25 mouse cellular contexts compared by ENCODE assay signal in genomic region chr10:74789987-74790386, GRCm38 (mm10).
A peak's percentile ranks its signal among the peaks of the same experiment; 100 is the strongest.
DNase-seq lines count a peak whose midpoint lies in the region; ATAC-seq and TF ChIP-seq lines count a peak whose summit lies in the region.
"Had no signal": no experiment of that assay in that cellular context is flagged by ENCODE, and none has a peak within 500 bp of the region (broad histone marks: within the 10 kb centered on the region; RNA-seq: fewer than 3 reads in every experiment).

No protein-coding gene starts in this region.

- 68% methylated on average over 3 of the region's 3 CpGs for WGBS in heart, embryonic 10.5 days
- WGBS in lung, postnatal 0 days, result 48% methylated on average over 3 of the region's 3 CpGs

- no peaks in the 10 kb centered on the region for H3K4me1 ChIP-seq in CH12.LX (ENCODE audit: control insufficient read depth in 1 of 2, insufficient read depth in 2 of 2)
- no peaks in the 10 kb centered on the region for H3K4me1 ChIP-seq in ES-E14 (ENCODE audit: control insufficient read depth in 2 of 2, insufficient read depth in 2 of 2, low read length in 2 of 2, poor library complexity in 1 of 2)
- no peaks in the 10 kb centered on the region for H3K4me1 ChIP-seq in heart, embryonic 10.5 days
- H3K4me1 ChIP-seq in lung, postnatal 0 days (ENCODE audit: insufficient read depth, low read depth, low read length), result no peaks in the 10 kb centered on the region

- no peak for TF ChIP-seq POLR2A in CH12.LX (IDR thresholded peaks at IDR 0.05; ENCODE audit: low read depth, low read length)

- H3K27me3 ChIP-seq in CH12.LX (replicated peaks), result no peaks in the 10 kb centered on the region
- H3K27me3 ChIP-seq in heart, embryonic 10.5 days (ENCODE audit: insufficient read depth, poor library complexity, severe bottlenecking), result no peaks in the 10 kb centered on the region
- H3K27me3 ChIP-seq in lung, postnatal 0 days (replicated peaks; ENCODE audit: insufficient read depth, low read length), result no peaks in the 10 kb centered on the region
- H3K27me3 ChIP-seq: Patski had no signal

- H3K27ac ChIP-seq in CH12.LX (ENCODE audit: insufficient read depth, low read depth), result no peak overlapping the region
- no peak overlapping the region for H3K27ac ChIP-seq in ES-E14 (ENCODE audit: insufficient read depth, low read depth, low read length, poor library complexity, severe bottlenecking)
- H3K27ac ChIP-seq in heart, embryonic 10.5 days, result no peak overlapping the region
- no peak overlapping the region for H3K27ac ChIP-seq in lung, postnatal 0 days (ENCODE audit: low read length)

- H3K4me2 ChIP-seq in CH12.LX (ENCODE audit: insufficient read depth, low read depth, poor library complexity, severe bottlenecking), result no peak overlapping the region
- no peak overlapping the region for H3K4me2 ChIP-seq in lung, postnatal 0 days (replicated peaks; ENCODE audit: low read depth, low read length)

- no peak for TF ChIP-seq EP300 in CH12.LX (IDR thresholded peaks at IDR 0.05; ENCODE audit: low read length)
- TF ChIP-seq EP300 in lung, postnatal 0 days (IDR thresholded peaks at IDR 0.05), result no peak

- no peak for TF ChIP-seq RAD21 in CH12.LX (IDR thresholded peaks at IDR 0.05; ENCODE audit: low read depth, low read length)

- H3K36me3 ChIP-seq in CH12.LX (replicated peaks in 1 of 2; ENCODE audit: control insufficient read depth in 1 of 2, insufficient read depth in 1 of 2, low read length in 1 of 2), result no peaks in the 10 kb centered on the region
- H3K36me3 ChIP-seq in ES-E14 (ENCODE audit: control insufficient read depth, insufficient read depth, low read length, poor library complexity, severe bottlenecking), result no peaks in the 10 kb centered on the region
- H3K36me3 ChIP-seq in heart, embryonic 10.5 days, result no peaks in the 10 kb centered on the region
- H3K36me3 ChIP-seq in lung, postnatal 0 days (ENCODE audit: insufficient read depth, low read length), result no peaks in the 10 kb centered on the region
- H3K36me3 ChIP-seq: G1E had no signal

- H3K4me3 ChIP-seq in CH12.LX (replicated peaks in 1 of 3; ENCODE audit: low read depth in 2 of 3, low read length in 2 of 3, poor library complexity in 1 of 3), result no peak overlapping the region
- H3K4me3 ChIP-seq in ES-E14 (ENCODE audit: insufficient read depth in 1 of 2, low read depth in 1 of 2, low read length in 2 of 2, poor library complexity in 1 of 2, severe bottlenecking in 1 of 2), result no peak overlapping the region
- no peak overlapping the region for H3K4me3 ChIP-seq in heart, embryonic 10.5 days
- H3K4me3 ChIP-seq in lung, postnatal 0 days (ENCODE audit: low read depth, low read length), result no peak overlapping the region

- dilution Hi-C loops in CH12.LX (cut with MboI; ENCODE audit: extremely low pct_ligation_motif_present, extremely low pct_unique_long_range_greater_than_20kb, low sequenced_read_pairs), result no loop called here

- no peaks in the 10 kb centered on the region for H3K79me2 ChIP-seq in CH12.LX (replicated peaks; ENCODE audit: control insufficient read depth, extremely low read depth, insufficient read depth, poor library complexity, severe bottlenecking)

- TF ChIP-seq CTCF in CH12.LX (conservative IDR thresholded peaks at IDR 0.05 in 1 of 2, IDR thresholded peaks at IDR 0.05 in 1 of 2; ENCODE audit: low read depth in 2 of 2, low read length in 2 of 2), result no peak
- no peak for TF ChIP-seq CTCF in lung, postnatal 0 days (IDR thresholded peaks at IDR 0.05)

- in situ Hi-C loops in CH12.LX (cut with MboI; ENCODE audit: low pct_ligation_motif_present, low pct_unique_long_range_greater_than_20kb, low sequenced_read_pairs) (no loop called here), ES-E14 (cut with MboI; ENCODE audit: low sequenced_read_pairs in 2 of 2, unreplicated experiment in 2 of 2) (no loop called here)

- H3K9me3 ChIP-seq in CH12.LX (replicated peaks; ENCODE audit: low read length), result no peaks in the 10 kb centered on the region
- H3K9me3 ChIP-seq in ES-E14 (ENCODE audit: control insufficient read depth, insufficient read depth, low read depth, low read length), result no peaks in the 10 kb centered on the region
- H3K9me3 ChIP-seq in heart, embryonic 10.5 days, result no peaks in the 10 kb centered on the region
- H3K9me3 ChIP-seq in lung, postnatal 0 days (ENCODE audit: low read length), result no peaks in the 10 kb centered on the region

- DNase-seq in 3T3-L1 (ENCODE audit: low read depth, low spot score) (peak; percentile 14), 416B (ENCODE audit: low read depth) (peak; percentile 14), CH12.LX (ENCODE audit: extremely low read depth) (peak; percentile 25), ES-E14 (ENCODE audit: low read depth, low spot score) (no peak)
- DNase-seq in cerebellum, adult 9-11 months, result no peak
- no peak for DNase-seq in heart, embryonic 10.5 days (ENCODE audit: low spot score)
- DNase-seq in lung, postnatal 0 days (ENCODE audit: low spot score), result no peak
- DNase-seq in thymus, adult 18-20 months, result no peak
- DNase-seq: adrenal gland, adult 2 months; adrenal gland, adult 8-10 months; adrenal gland, postnatal 10 days; adrenal gland, postnatal 14 days; adrenal gland, postnatal 25 days; adrenal gland, postnatal 36 days; B cell, adult 2 months; cerebellum, adult 11 months; cerebellum, adult 11-12 months; cerebellum, adult 18-20 months; cerebellum, adult 2 months; cerebellum, adult 8-10 months; cerebellum, adult 9-10 months had no signal

- ATAC-seq in lung, postnatal 0 days, result no peak
- ATAC-seq: activated CD4-positive, CD25-positive, alpha-beta regulatory T cell, adult 4 months; CD4-positive, CD25-positive, alpha-beta regulatory T cell, adult 4 months; Patski had no signal

- H3K9ac ChIP-seq in CH12.LX (ENCODE audit: insufficient read depth, low read depth), result no peak overlapping the region
- H3K9ac ChIP-seq in ES-E14 (ENCODE audit: insufficient read depth, low read depth, low read length, poor library complexity, severe bottlenecking), result no peak overlapping the region
- no peak overlapping the region for H3K9ac ChIP-seq in lung, postnatal 0 days (replicated peaks; ENCODE audit: low read depth)

TF ChIP-seq in CH12.LX, 34 proteins besides CTCF, POLR2A, EP300 and RAD21:
- TF ChIP-seq USF1 (IDR thresholded peaks at IDR 0.05; ENCODE audit: low read depth, low read length) (no peak), CHD2 (IDR thresholded peaks at IDR 0.05; ENCODE audit: low read length) (no peak), MAFK (IDR thresholded peaks at IDR 0.05; ENCODE audit: insufficient replicate concordance, low read length) (peak; percentile 99), NELFE (IDR thresholded peaks at IDR 0.05; ENCODE audit: low read depth, low read length) (no peak), GABPA (IDR thresholded peaks at IDR 0.05; ENCODE audit: insufficient replicate concordance, low read depth, low read length) (no peak)
TF ChIP-seq in CH12.LX: peak in this region for 1.

TF ChIP-seq in ES-E14, 5 proteins besides CTCF, POLR2A, EP300 and RAD21:
- TF ChIP-seq CHD2 (IDR thresholded peaks at IDR 0.05; ENCODE audit: low read depth, low read length) (no peak), MAFK (IDR thresholded peaks at IDR 0.05; ENCODE audit: insufficient read depth, low read depth, low read length) (peak; percentile 87)

Comparison
In these comparisons a context has a peak if more than half of its experiments do, and no peak if none do; other contexts are left out.
1. DNase-seq: peak in 3T3-L1 (single experiment), 416B (single experiment) and CH12.LX (single experiment); none in ES-E14 (single experiment), cerebellum, adult 9-11 months (single experiment), heart, embryonic 10.5 days (single experiment), lung, postnatal 0 days (single experiment) and thymus, adult 18-20 months (0 of 2).